Mouse (Mus musculus): ENCODE measurements around the gene Rras. TPM values are rescaled to one million over a fixed set of nuclear protein-coding genes. Genes with fewer than 3 reads are reported as not detected.
A peak's percentile ranks its signal among the peaks of the same experiment; 100 is the strongest.

Rras gene
- polyA plus RNA-seq, 1 experiment from 2014 or later = 15.5 TPM

DNA sequence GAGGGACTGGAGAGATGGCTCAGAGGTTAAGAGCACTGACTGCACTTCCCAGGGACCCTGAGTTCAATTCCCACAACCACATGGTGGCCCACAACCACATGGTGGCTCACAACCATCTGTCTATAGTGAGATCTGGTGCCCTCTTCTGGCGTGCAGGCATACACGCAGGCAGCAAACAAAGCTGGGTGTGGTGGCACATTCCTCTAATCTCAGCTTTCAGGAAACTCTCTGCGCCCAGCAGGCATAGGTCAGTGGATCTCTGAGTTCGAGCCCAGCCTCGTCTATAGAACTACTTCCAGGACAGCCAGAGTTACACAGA is 50.2 kb downstream of the Rras start:
- peaks cover 5% of the 10 kb centered on the region; the same call in 1 of the 2 replicates for H3K4me1 ChIP-seq (replicated peaks; ENCODE audit: control insufficient read depth, insufficient read depth, low read length)
- DNase-seq (ENCODE audit: low spot score) (peak; percentile 78), ATAC-seq (replicated peaks; ENCODE audit: low FRiP score) (no peak)
- H3K27ac ChIP-seq (ENCODE audit: low read depth, low read length) = no peak overlapping the region
- no peaks in the 10 kb centered on the region for H3K27me3 ChIP-seq (ENCODE audit: control insufficient read depth, insufficient read depth, low read length)
- no peaks in the 10 kb centered on the region for H3K9me3 ChIP-seq (ENCODE audit: control insufficient read depth, low read length)
- H3K4me2 ChIP-seq (ENCODE audit: low read depth, low read length, severe bottlenecking) = no peak overlapping the region
- H3K36me3 ChIP-seq (ENCODE audit: control insufficient read depth, insufficient read depth, low read length) = no peaks in the 10 kb centered on the region
- no peak overlapping the region for H3K9ac ChIP-seq (ENCODE audit: low read length)
- 24% methylated on average over 5 of the region's 5 CpGs for WGBS
- no peak overlapping the region for H3K4me3 ChIP-seq (ENCODE audit: low read depth, low read length)

DNA sequence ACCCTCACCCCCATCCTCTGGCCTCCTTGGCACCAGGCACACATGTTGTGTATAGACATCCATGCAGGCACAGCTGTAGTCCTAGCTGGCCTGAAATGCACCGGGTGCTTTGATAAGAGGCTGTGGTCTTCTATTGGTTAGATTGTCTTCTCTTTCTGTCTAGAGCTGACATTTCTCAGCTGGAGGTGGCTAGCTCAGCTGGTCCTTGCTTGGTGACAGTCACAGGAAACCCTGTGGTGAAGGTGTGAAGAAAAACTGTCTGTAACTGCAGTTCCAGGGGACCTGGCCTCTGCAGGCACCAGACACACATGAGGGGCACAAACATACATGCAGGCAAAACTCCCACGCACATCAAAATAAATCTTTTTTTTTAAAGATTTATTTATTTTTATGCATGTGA is 51.9 kb downstream of the Rras start:
- Histone ChIP-seq H3K4me2 (ENCODE audit: low read depth, low read length, severe bottlenecking) (no peak overlapping the region), H3K36me3 (ENCODE audit: control insufficient read depth, insufficient read depth, low read length) (no peaks in the 10 kb centered on the region), H3K4me3 (ENCODE audit: low read depth, low read length) (no peak overlapping the region), H3K27ac (ENCODE audit: low read depth, low read length) (no peak overlapping the region), H3K9me3 (ENCODE audit: control insufficient read depth, low read length) (no peaks in the 10 kb centered on the region), H3K27me3 (ENCODE audit: control insufficient read depth, insufficient read depth, low read length) (no peaks in the 10 kb centered on the region), H3K4me1 (replicated peaks; ENCODE audit: control insufficient read depth, insufficient read depth, low read length) (no peaks in the 10 kb centered on the region), H3K9ac (ENCODE audit: low read length) (no peak overlapping the region)
- DNase-seq (ENCODE audit: low spot score) (no peak), ATAC-seq (replicated peaks; ENCODE audit: low FRiP score) (no peak)
- 91% methylated on average over 2 of the region's 2 CpGs for WGBS

Small RNA genes within 50 kb of the gene (microRNA-seq; reads per million reads assigned to microRNA genes)
- not detected for gene Mir7054 (ENCODE audit: insufficient number of aligned reads)

Other genes starting within 250 kb of the Rras start
- gene Nup62, start 201.9 kb upstream of the Rras start, polyA plus RNA-seq (2014; fragmentation: Nextera tagmentation; extraction: Ambion mirVana) = 73.5 and 86.5 TPM in 2 replicates
- gene Il4i1, start 201.6 kb upstream of the Rras start, polyA plus RNA-seq (2014; fragmentation: Nextera tagmentation; extraction: Ambion mirVana) = 1.1 and 1.4 TPM in 2 replicates
- gene Atf5, start 201.3 kb upstream of the Rras start, polyA plus RNA-seq (2014; fragmentation: Nextera tagmentation; extraction: Ambion mirVana) = 3.2 and 3.4 TPM in 2 replicates
- 79.9 and 83.0 TPM in 2 replicates for gene Akt1s1, start 169.0 kb upstream of the Rras start, polyA plus RNA-seq (2014; fragmentation: Nextera tagmentation; extraction: Ambion mirVana)
- gene Tbc1d17, start 168.9 kb upstream of the Rras start, polyA plus RNA-seq (2014; fragmentation: Nextera tagmentation; extraction: Ambion mirVana) = 67.6 and 69.9 TPM in 2 replicates
- gene Pnkp, start 160.8 kb upstream of the Rras start, polyA plus RNA-seq (2014; fragmentation: Nextera tagmentation; extraction: Ambion mirVana) = 31.6 and 32.1 TPM in 2 replicates
- 454 and 526 TPM in 2 replicates for gene Ptov1, start 148.2 kb upstream of the Rras start, polyA plus RNA-seq (2014; fragmentation: Nextera tagmentation; extraction: Ambion mirVana)
- gene Med25, start 125.2 kb upstream of the Rras start, polyA plus RNA-seq (2014; fragmentation: Nextera tagmentation; extraction: Ambion mirVana) = 135 and 139 TPM in 2 replicates
- gene Fuz, start 121.9 kb upstream of the Rras start, polyA plus RNA-seq (2014; fragmentation: Nextera tagmentation; extraction: Ambion mirVana) = 32.9 TPM in 2 replicates
- gene Ap2a1, start 88.5 kb upstream of the Rras start, polyA plus RNA-seq (2014; fragmentation: Nextera tagmentation; extraction: Ambion mirVana) = 88.8 and 93.4 TPM in 2 replicates
- gene Tsks, start 74.8 kb upstream of the Rras start, polyA plus RNA-seq (2014; fragmentation: Nextera tagmentation; extraction: Ambion mirVana) = 0.23 TPM in 1 of 2 replicates, not detected in the other
- 26.3 and 27.2 TPM in 2 replicates for gene Cpt1c, start 43.1 kb upstream of the Rras start, polyA plus RNA-seq (2014; fragmentation: Nextera tagmentation; extraction: Ambion mirVana)
- 286 and 301 TPM in 2 replicates for gene Prmt1, start 31.4 kb upstream of the Rras start, polyA plus RNA-seq (2014; fragmentation: Nextera tagmentation; extraction: Ambion mirVana)
- 75.3 and 86.0 TPM in 2 replicates for gene Irf3, start 20.3 kb upstream of the Rras start, polyA plus RNA-seq (2014; fragmentation: Nextera tagmentation; extraction: Ambion mirVana)
- gene Bcl2l12, start 19.2 kb upstream of the Rras start, polyA plus RNA-seq (2014; fragmentation: Nextera tagmentation; extraction: Ambion mirVana) = 70.6 and 74.9 TPM in 2 replicates
- 59.9 and 60.2 TPM in 2 replicates for gene Scaf1, start 1.6 kb upstream of the Rras start, polyA plus RNA-seq (2014; fragmentation: Nextera tagmentation; extraction: Ambion mirVana)
- gene Prr12, start 34.9 kb downstream of the Rras start, polyA plus RNA-seq (2014; fragmentation: Nextera tagmentation; extraction: Ambion mirVana) = 16.1 and 19.2 TPM in 2 replicates
- 52.6 and 64.0 TPM in 2 replicates for gene Nosip, start 44.5 kb downstream of the Rras start, polyA plus RNA-seq (2014; fragmentation: Nextera tagmentation; extraction: Ambion mirVana)
- gene Prrg2, start 44.7 kb downstream of the Rras start, polyA plus RNA-seq (2014; fragmentation: Nextera tagmentation; extraction: Ambion mirVana) = 14.2 and 18.4 TPM in 2 replicates
- 110 and 118 TPM in 2 replicates for gene Rcn3, start 74.3 kb downstream of the Rras start, polyA plus RNA-seq (2014; fragmentation: Nextera tagmentation; extraction: Ambion mirVana)
- 7.1 and 7.3 TPM in 2 replicates for gene Fcgrt, start 85.9 kb downstream of the Rras start, polyA plus RNA-seq (2014; fragmentation: Nextera tagmentation; extraction: Ambion mirVana)
- 1,418 and 1,481 TPM in 2 replicates for gene Rps11, start 106.5 kb downstream of the Rras start, polyA plus RNA-seq (2014; fragmentation: Nextera tagmentation; extraction: Ambion mirVana)
- 1,136 and 1,164 TPM in 2 replicates for gene Rpl13a, start 110.8 kb downstream of the Rras start, polyA plus RNA-seq (2014; fragmentation: Nextera tagmentation; extraction: Ambion mirVana)
- gene Gm45713, start 118.3 kb downstream of the Rras start, polyA plus RNA-seq (2014; fragmentation: Nextera tagmentation; extraction: Ambion mirVana) = 0.45 and 0.55 TPM in 2 replicates
- 1.2 and 1.8 TPM in 2 replicates for gene Flt3l, start 118.5 kb downstream of the Rras start, polyA plus RNA-seq (2014; fragmentation: Nextera tagmentation; extraction: Ambion mirVana)
- 95.9 and 110 TPM in 2 replicates for gene Pih1d1, start 136.3 kb downstream of the Rras start, polyA plus RNA-seq (2014; fragmentation: Nextera tagmentation; extraction: Ambion mirVana)
- gene Aldh16a1, start 136.6 kb downstream of the Rras start, polyA plus RNA-seq (2014; fragmentation: Nextera tagmentation; extraction: Ambion mirVana) = 44.0 and 44.1 TPM in 2 replicates
- gene Slc17a7, start 146.0 kb downstream of the Rras start, polyA plus RNA-seq (2014; fragmentation: Nextera tagmentation; extraction: Ambion mirVana) = 3.6 and 4.6 TPM in 2 replicates
- 0.13 and 0.33 TPM in 2 replicates for gene Gfy, start 161.6 kb downstream of the Rras start, polyA plus RNA-seq (2014; fragmentation: Nextera tagmentation; extraction: Ambion mirVana)
- gene Pth2, start 163.0 kb downstream of the Rras start, polyA plus RNA-seq (2014; fragmentation: Nextera tagmentation; extraction: Ambion mirVana) = not detected in 2 replicates
- gene Ccdc155, start 186.9 kb downstream of the Rras start, polyA plus RNA-seq (2014; fragmentation: Nextera tagmentation; extraction: Ambion mirVana) = 0.83 and 0.90 TPM in 2 replicates
- gene Dkkl1, start 194.2 kb downstream of the Rras start, polyA plus RNA-seq (2014; fragmentation: Nextera tagmentation; extraction: Ambion mirVana) = 0.48 TPM in 1 of 2 replicates, not detected in the other
- gene Tead2, start 197.8 kb downstream of the Rras start, polyA plus RNA-seq (2014; fragmentation: Nextera tagmentation; extraction: Ambion mirVana) = 297 and 318 TPM in 2 replicates
- 0.60 and 1.1 TPM in 2 replicates for gene Cd37, start 221.2 kb downstream of the Rras start, polyA plus RNA-seq (2014; fragmentation: Nextera tagmentation; extraction: Ambion mirVana)
- 0.36 TPM in 1 of 2 replicates, not detected in the other for gene Slc6a16, start 223.1 kb downstream of the Rras start, polyA plus RNA-seq (2014; fragmentation: Nextera tagmentation; extraction: Ambion mirVana)